Mouse (Mus musculus): ENCODE measurements around the gene Igsf8.

- TF ChIP-seq EP300 (IDR thresholded peaks at IDR 0.05; ENCODE audit: low read depth): no peak
- no peak for TF ChIP-seq CTCF (IDR thresholded peaks at IDR 0.05; ENCODE audit: low read depth)
Observed at GRCm38 (mm10) chr1:172229215-172229614, 32.2 kb upstream of the Igsf8 start.
